In the genomic region with DNA sequence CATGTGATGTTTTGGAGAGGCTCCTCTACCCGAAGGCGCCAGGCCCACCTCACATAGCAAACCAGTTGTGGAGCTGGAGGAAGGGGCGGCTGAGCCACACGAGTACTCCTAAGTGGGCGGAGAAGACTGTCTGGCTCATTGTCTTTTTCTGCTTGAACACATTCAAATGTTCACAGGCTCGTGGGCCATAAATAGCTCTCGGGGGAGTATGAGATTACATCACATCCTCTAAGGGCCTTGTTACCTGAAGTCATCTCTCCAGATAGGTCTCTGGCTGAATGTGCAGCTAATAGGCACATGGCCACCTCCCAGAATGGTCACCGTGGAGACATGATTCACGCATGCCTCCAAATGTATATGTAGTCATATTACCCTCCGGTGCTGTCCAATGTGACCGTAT, we compare ENCODE assay signal across 16 mouse cellular contexts.
DNase-seq lines count a peak whose midpoint lies in the region; ATAC-seq and TF ChIP-seq lines count a peak whose summit lies in the region.
"Had no signal": no experiment of that assay in that cellular context is flagged by ENCODE, and none has a peak within 500 bp of the region (broad histone marks: within the 10 kb centered on the region; RNA-seq: fewer than 3 reads in every experiment).

No protein-coding gene starts in this region.

- WGBS in kidney, postnatal 0 days = 48% methylated on average over 11 of the region's 11 CpGs
- 70% methylated on average over 11 of the region's 11 CpGs for WGBS in kidney, adult 2 months
- WGBS in hindbrain, embryonic 11.5 days = 65% methylated on average over 11 of the region's 11 CpGs

- H3K9ac ChIP-seq in kidney, postnatal 0 days (ENCODE audit: low read depth, low read length) = no peak overlapping the region
- no peak overlapping the region for H3K9ac ChIP-seq in hindbrain, embryonic 11.5 days (ENCODE audit: low read depth, low read length)
- H3K9ac ChIP-seq: hindbrain, embryonic 15.5 days; liver, embryonic 13.5 days had no signal

- intact Hi-C loops in left cerebral cortex, adult 2 months (cut with DNase I) = no loop called here

- H3K4me1 ChIP-seq in kidney, postnatal 0 days (replicated peaks; ENCODE audit: insufficient read depth, low read length) = no peaks in the 10 kb centered on the region
- no peaks in the 10 kb centered on the region for H3K4me1 ChIP-seq in kidney, adult 2 months (ENCODE audit: control insufficient read depth, insufficient read depth, low read length)
- peaks cover 14% of the 10 kb centered on the region for H3K4me1 ChIP-seq in cortical plate, adult 2 months (ENCODE audit: control insufficient read depth, insufficient read depth, low read length)
- no peaks in the 10 kb centered on the region for H3K4me1 ChIP-seq in hindbrain, embryonic 11.5 days (replicated peaks; ENCODE audit: control insufficient read depth, insufficient read depth, low read length)
- H3K4me1 ChIP-seq: hindbrain, embryonic 15.5 days had no signal

- no peak overlapping the region for H3K27ac ChIP-seq in kidney, postnatal 0 days
- H3K27ac ChIP-seq in kidney, adult 2 months (ENCODE audit: insufficient read depth, low read depth, low read length) = no peak overlapping the region
- peak overlapping the region; percentile 7; the same call in 1 of the 2 replicates for H3K27ac ChIP-seq in cortical plate, adult 2 months (ENCODE audit: insufficient read depth, low read length)
- H3K27ac ChIP-seq in left cerebral cortex, adult 2 months = peak overlapping the region; percentile 68
- H3K27ac ChIP-seq in hindbrain, embryonic 11.5 days (ENCODE audit: low read depth, low read length) = no peak overlapping the region
- H3K27ac ChIP-seq: gastrocnemius, adult 2 months; hindbrain, embryonic 15.5 days; liver, embryonic 13.5 days had no signal

- H3K27me3 ChIP-seq in kidney, postnatal 0 days (ENCODE audit: insufficient read depth, low read length) = no peaks in the 10 kb centered on the region
- no peaks in the 10 kb centered on the region for H3K27me3 ChIP-seq in kidney, adult 2 months (replicated peaks; ENCODE audit: control insufficient read depth, insufficient read depth, low read length)
- no peaks in the 10 kb centered on the region for H3K27me3 ChIP-seq in hindbrain, embryonic 11.5 days (ENCODE audit: control insufficient read depth, insufficient read depth, low read length)
- H3K27me3 ChIP-seq: hindbrain, embryonic 15.5 days; liver, embryonic 13.5 days; Patski had no signal

- no peak overlapping the region for H3K4me3 ChIP-seq in kidney, postnatal 0 days (replicated peaks; ENCODE audit: low read depth, low read length)
- no peak overlapping the region for H3K4me3 ChIP-seq in kidney, adult 2 months (ENCODE audit: insufficient read depth, low read depth, low read length)
- no peak overlapping the region for H3K4me3 ChIP-seq in cortical plate, adult 2 months (ENCODE audit: insufficient read depth, low read length)
- no peak overlapping the region for H3K4me3 ChIP-seq in left cerebral cortex, adult 2 months
- H3K4me3 ChIP-seq in hindbrain, embryonic 11.5 days (ENCODE audit: low read depth, low read length) = no peak overlapping the region
- H3K4me3 ChIP-seq: erythroblast, embryonic 14.5 days; gastrocnemius, adult 2 months; hindbrain, embryonic 15.5 days; liver, embryonic 13.5 days had no signal

- ATAC-seq in kidney, postnatal 0 days (replicated peaks; ENCODE audit: low FRiP score, low read depth) = no peak
- no peak for ATAC-seq in cerebellum, adult (ENCODE audit: insufficient number of reproducible peaks, low FRiP score, low TSS enrichment)
- ATAC-seq in inflammation-experienced regulatory T-cells, adult 6 months = no peak
- no peak for ATAC-seq in hindbrain, embryonic 11.5 days (ENCODE audit: low FRiP score)
- ATAC-seq: CD4-positive, CD25-positive, alpha-beta regulatory T cell, adult 4 months; Patski had no signal

- H3K9me3 ChIP-seq in kidney, postnatal 0 days (replicated peaks; ENCODE audit: low read length) = no peaks in the 10 kb centered on the region
- no peaks in the 10 kb centered on the region for H3K9me3 ChIP-seq in hindbrain, embryonic 11.5 days (ENCODE audit: control insufficient read depth, low read length)
- H3K9me3 ChIP-seq: hindbrain, embryonic 15.5 days; liver, embryonic 13.5 days had no signal

- DNase-seq in kidney, postnatal 0 days (ENCODE audit: low spot score) = peak; percentile 32
- DNase-seq in kidney, adult 2 months = no peak
- peak; percentile 54 to 58 for DNase-seq in left cerebral cortex, adult 2 months (ENCODE audit: extremely low spot score in 1 of 2, low spot score in 2 of 2)
- DNase-seq in right cerebral cortex, postnatal 14 days = peak; percentile 40
- no peak for DNase-seq in hindbrain, embryonic 11.5 days (ENCODE audit: low spot score)
- DNase-seq: gastrocnemius, adult 2 months; liver, embryonic 13.5 days; lung, postnatal 4 days; midbrain, embryonic 14.5 days had no signal

- TF ChIP-seq CTCF in kidney, postnatal 0 days (IDR thresholded peaks at IDR 0.05; ENCODE audit: low read depth) = no peak
- no peak for TF ChIP-seq CTCF in kidney, adult 2 months (conservative IDR thresholded peaks at IDR 0.05; ENCODE audit: insufficient read depth, insufficient read length, low read depth, low read length)
- no peak for TF ChIP-seq CTCF in cortical plate, adult 2 months (IDR thresholded peaks at IDR 0.05; ENCODE audit: extremely low read depth, insufficient read depth, low read length)
- no peak for TF ChIP-seq CTCF in left cerebral cortex, adult 2 months (IDR thresholded peaks at IDR 0.05)

- no peaks in the 10 kb centered on the region for H3K36me3 ChIP-seq in kidney, postnatal 0 days (ENCODE audit: insufficient read depth, low read length)
- H3K36me3 ChIP-seq in kidney, adult 2 months (ENCODE audit: control insufficient read depth, insufficient read depth, low read length) = no peaks in the 10 kb centered on the region
- H3K36me3 ChIP-seq in hindbrain, embryonic 11.5 days (ENCODE audit: control insufficient read depth, insufficient read depth, low read length) = no peaks in the 10 kb centered on the region
- H3K36me3 ChIP-seq: hindbrain, embryonic 15.5 days; liver, embryonic 13.5 days had no signal

- TF ChIP-seq POLR2A in kidney, adult 2 months (IDR thresholded peaks at IDR 0.05; ENCODE audit: low read depth, low read length) = no peak
- no peak for TF ChIP-seq POLR2A in cortical plate, adult 2 months (IDR thresholded peaks at IDR 0.05; ENCODE audit: extremely low read depth, insufficient read depth, low read length)

- H3K4me2 ChIP-seq in kidney, postnatal 0 days (ENCODE audit: low read length) = no peak overlapping the region
- no peak overlapping the region for H3K4me2 ChIP-seq in hindbrain, embryonic 11.5 days (replicated peaks; ENCODE audit: low read depth, low read length)
- H3K4me2 ChIP-seq: hindbrain, embryonic 15.5 days; liver, embryonic 13.5 days had no signal

Comparison
In these comparisons a context has a peak if more than half of its experiments do, and no peak if none do; other contexts are left out.
1. DNase-seq: peak in kidney, postnatal 0 days (single experiment), left cerebral cortex, adult 2 months (2 of 2) and right cerebral cortex, postnatal 14 days (single experiment); none in kidney, adult 2 months (single experiment) and hindbrain, embryonic 11.5 days (single experiment).
2. H3K27ac ChIP-seq: peak in cortical plate, adult 2 months (single experiment) and left cerebral cortex, adult 2 months (single experiment); none in kidney, postnatal 0 days (single experiment), kidney, adult 2 months (single experiment) and hindbrain, embryonic 11.5 days (single experiment).